Mouse (Mus musculus): ENCODE results near the gene Cdk5rap2.

- no peak for TF ChIP-seq CTCF (IDR thresholded peaks at IDR 0.05; ENCODE audit: borderline replicate concordance, insufficient read depth, low read depth, low read length)
- no peak for TF ChIP-seq POLR2A (IDR thresholded peaks at IDR 0.05; ENCODE audit: borderline replicate concordance, insufficient read depth, low read length)
These were observed 120.9 kb downstream of the Cdk5rap2 start for GRCm38 (mm10) chr4:70289361-70289760.

Data from cerebellum, adult 2 months (tissue).